Mouse (Mus musculus): ENCODE results near the gene Adarb2. TPM values are rescaled to one million over a fixed set of nuclear protein-coding genes. Genes with fewer than 3 reads are reported as not detected.

Adarb2 gene
- total and polyA plus RNA-seq, 3 experiments = 0.42 to 0.57 TPM; not detected in 1

GRCm38 (mm10) chr13:8744565-8744964 is 541.9 kb downstream of the Adarb2 start (continued):
- TF ChIP-seq POLR2AphosphoS2 (IDR thresholded peaks at IDR 0.05; ENCODE audit: low read length) (no peak), TCF12 (IDR thresholded peaks at IDR 0.05; ENCODE audit: low read depth, low read length) (no peak), TAL1 (IDR thresholded peaks at IDR 0.05; ENCODE audit: low read length) (no peak), ZC3H11A (IDR thresholded peaks at IDR 0.05; ENCODE audit: low read depth, low read length) (peak; percentile 36; the same call in 1 of the 2 replicates)

- Histone ChIP-seq H3K4me1 (ENCODE audit: control insufficient read depth in 1 of 2, insufficient read depth in 2 of 2, low read length in 2 of 2) (peaks cover 0 to 11% of the 10 kb centered on the region in 2 experiments; a peak in 3 of 4 replicates), H3K9ac (ENCODE audit: control insufficient read depth, low read depth, low read length, poor library complexity, severe bottlenecking) (0 out of 2 replicates have a peak overlapping the region, but pooled peaks have one; percentile 20), H3K79me2 (ENCODE audit: control insufficient read depth, insufficient read depth, low read length, poor library complexity) (no peaks in the 10 kb centered on the region), H3K27ac (ENCODE audit: control insufficient read depth, low read depth, low read length) (peak overlapping the region; percentile 36; the same call in 1 of the 2 replicates), H3K9me3 (replicated peaks; ENCODE audit: insufficient read depth, low read length) (no peaks in the 10 kb centered on the region), H3K27me3 (ENCODE audit: control insufficient read depth in 1 of 2, insufficient read depth in 2 of 2, low read length in 2 of 2) (no peaks in the 10 kb centered on the region), H3K4me3 (ENCODE audit: control insufficient read depth in 1 of 2, insufficient read depth in 1 of 2, low read depth in 2 of 2, low read length in 2 of 2) (peak overlapping the region in 1 of 2 experiments; percentile 21; a peak in 1 of 4 replicates), H3K36me3 (ENCODE audit: control insufficient read depth in 1 of 2, insufficient read depth in 2 of 2, low read length in 2 of 2) (peaks cover 0 to 9% of the 10 kb centered on the region in 2 experiments; a peak in 2 of 4 replicates)
- TF ChIP-seq MYB (IDR thresholded peaks at IDR 0.05; ENCODE audit: low read depth, low read length) (0 out of 2 replicates have a peak, but pooled peaks have one; percentile 23), RCOR1 (IDR thresholded peaks at IDR 0.05; ENCODE audit: low read depth, low read length) (peak; percentile 67), TCF12 (IDR thresholded peaks at IDR 0.05; ENCODE audit: low read depth, low read length) (peak; percentile 55), NRF1 (IDR thresholded peaks at IDR 0.05; ENCODE audit: insufficient read depth, low read depth, low read length, poor library complexity, severe bottlenecking) (no peak), ELF1 (IDR thresholded peaks at IDR 0.05; ENCODE audit: low read depth, low read length) (peak; percentile 35; the same call in 1 of the 2 replicates), POLR2AphosphoS2 (IDR thresholded peaks at IDR 0.05; ENCODE audit: low read length) (no peak), EP300 (IDR thresholded peaks at IDR 0.05; ENCODE audit: low read depth in 1 of 2, low read length in 2 of 2) (peak; percentile 66 to 70), ETS1 (IDR thresholded peaks at IDR 0.05; ENCODE audit: low read depth, low read length) (peak; percentile 82), GATA1 (IDR thresholded peaks at IDR 0.05; ENCODE audit: low read depth, low read length) (peak; percentile 82), SIN3A (IDR thresholded peaks at IDR 0.05; ENCODE audit: low read length) (0 out of 2 replicates have a peak, but pooled peaks have one; percentile 29)
- DNase-seq (ENCODE audit: low read depth, low spot score) = peak; percentile 61
These were observed 542.9 kb downstream of the Adarb2 start for GRCm38 (mm10) chr13:8745596-8745995.

- no peak for DNase-seq (ENCODE audit: low read depth, low spot score)
These were observed 546.8 kb downstream of the Adarb2 start for GRCm38 (mm10) chr13:8749451-8749850.

More at GRCm38 (mm10) chr13:8749451-8749850, 546.8 kb downstream of the Adarb2 start:
- H3K9me3 ChIP-seq (replicated peaks; ENCODE audit: insufficient read depth, low read length) = no peaks in the 10 kb centered on the region
- peaks cover 0 to 9% of the 10 kb centered on the region in 2 experiments; a peak in 2 of 4 replicates for H3K36me3 ChIP-seq (ENCODE audit: control insufficient read depth in 1 of 2, insufficient read depth in 2 of 2, low read length in 2 of 2)
- no peaks in the 10 kb centered on the region for H3K27me3 ChIP-seq (ENCODE audit: control insufficient read depth in 1 of 2, insufficient read depth in 2 of 2, low read length in 2 of 2)
- no peak overlapping the region for H3K4me3 ChIP-seq (ENCODE audit: control insufficient read depth in 1 of 2, insufficient read depth in 1 of 2, low read depth in 2 of 2, low read length in 2 of 2)
- peaks cover 0 to 11% of the 10 kb centered on the region in 2 experiments; a peak in 3 of 4 replicates for H3K4me1 ChIP-seq (ENCODE audit: control insufficient read depth in 1 of 2, insufficient read depth in 2 of 2, low read length in 2 of 2)
- no peaks in the 10 kb centered on the region for H3K79me2 ChIP-seq (ENCODE audit: control insufficient read depth, insufficient read depth, low read length, poor library complexity)
- no peak for TF ChIP-seq ZKSCAN1 (IDR thresholded peaks at IDR 0.05; ENCODE audit: low read depth, low read length)
- TF ChIP-seq MYC (IDR thresholded peaks at IDR 0.05; ENCODE audit: low read depth, low read length) = no peak
- no peak for TF ChIP-seq GABPA (IDR thresholded peaks at IDR 0.05; ENCODE audit: low read depth, low read length)
- no peak for TF ChIP-seq ZNF384 (IDR thresholded peaks at IDR 0.05; ENCODE audit: low read depth, low read length)
- no peak for TF ChIP-seq RAD21 (IDR thresholded peaks at IDR 0.05; ENCODE audit: low read depth, low read length)
- no peak for TF ChIP-seq USF2 (IDR thresholded peaks at IDR 0.05; ENCODE audit: borderline replicate concordance in 1 of 2, insufficient read depth in 1 of 2, low read depth in 1 of 2, low read length in 2 of 2)
- TF ChIP-seq TAL1 (IDR thresholded peaks at IDR 0.05; ENCODE audit: low read length) = no peak
- no peak for TF ChIP-seq SMC3 (IDR thresholded peaks at IDR 0.05; ENCODE audit: low read depth, low read length)
- TF ChIP-seq UBTF (IDR thresholded peaks at IDR 0.05; ENCODE audit: borderline replicate concordance, insufficient read depth, low read depth, low read length) = no peak
- no peak for TF ChIP-seq NELFE (IDR thresholded peaks at IDR 0.05; ENCODE audit: low read depth, low read length)
- TF ChIP-seq POLR2A (IDR thresholded peaks at IDR 0.05; ENCODE audit: control insufficient read depth in 1 of 2, insufficient read depth in 1 of 2, low read depth in 1 of 2, low read length in 2 of 2, poor library complexity in 1 of 2) = no peak
- no peak for TF ChIP-seq SIN3A (IDR thresholded peaks at IDR 0.05; ENCODE audit: low read length)
- no peak for TF ChIP-seq ELF1 (IDR thresholded peaks at IDR 0.05; ENCODE audit: low read depth, low read length)
- TF ChIP-seq HCFC1 (IDR thresholded peaks at IDR 0.05; ENCODE audit: low read depth, low read length) = no peak
- no peak for TF ChIP-seq MEF2A (IDR thresholded peaks at IDR 0.05; ENCODE audit: extremely low read depth, insufficient replicate concordance, low read depth, low read length, poor library complexity, severe bottlenecking)
- no peak for TF ChIP-seq USF1 (IDR thresholded peaks at IDR 0.05; ENCODE audit: low read depth, low read length)
- no peak for TF ChIP-seq CTCF (IDR thresholded peaks at IDR 0.05 in 2 of 3, conservative IDR thresholded peaks at IDR 0.05 in 1 of 3; ENCODE audit: control insufficient read depth in 1 of 3, insufficient read depth in 1 of 3, low read depth in 2 of 3, low read length in 3 of 3, poor library complexity in 1 of 3, severe bottlenecking in 1 of 3)
- no peak overlapping the region for H3K27ac ChIP-seq (ENCODE audit: control insufficient read depth, low read depth, low read length)
- no peak overlapping the region for H3K9ac ChIP-seq (ENCODE audit: control insufficient read depth, low read depth, low read length, poor library complexity, severe bottlenecking)
